Mouse (Mus musculus): ENCODE measurements around the gene Ska3.

Gene Ska3

DNA sequence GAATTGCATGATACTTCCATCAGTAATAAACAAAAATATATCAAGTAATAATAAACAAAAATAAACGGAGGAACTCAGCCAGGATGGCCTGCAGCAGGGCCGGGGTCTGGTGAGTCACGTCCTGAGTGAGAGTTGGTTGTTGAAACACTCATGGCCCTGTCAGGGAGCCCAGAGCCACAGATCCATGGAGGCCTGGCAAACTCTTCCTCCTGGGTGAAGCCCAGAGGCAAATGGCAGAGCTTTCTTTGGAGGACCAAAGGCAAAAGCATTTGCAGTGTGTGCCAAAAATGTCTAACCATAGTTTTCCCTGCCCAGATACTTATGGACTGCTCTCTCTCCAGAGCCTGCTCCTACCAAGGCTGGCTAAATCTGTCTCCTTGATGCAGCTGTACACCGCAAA lies 34.8 kb downstream of the Ska3 start:
- DNase-seq: no peak

- no peak for DNase-seq
These were observed 36.2 kb downstream of the Ska3 start for GRCm38 (mm10) chr14:57789759-57790158.

- no peak for DNase-seq
These were observed 36.7 kb downstream of the Ska3 start for GRCm38 (mm10) chr14:57789311-57789710.

GRCm38 (mm10) chr14:57787406-57787805 lies 38.6 kb downstream of the Ska3 start:
- no peak for DNase-seq

DNA sequence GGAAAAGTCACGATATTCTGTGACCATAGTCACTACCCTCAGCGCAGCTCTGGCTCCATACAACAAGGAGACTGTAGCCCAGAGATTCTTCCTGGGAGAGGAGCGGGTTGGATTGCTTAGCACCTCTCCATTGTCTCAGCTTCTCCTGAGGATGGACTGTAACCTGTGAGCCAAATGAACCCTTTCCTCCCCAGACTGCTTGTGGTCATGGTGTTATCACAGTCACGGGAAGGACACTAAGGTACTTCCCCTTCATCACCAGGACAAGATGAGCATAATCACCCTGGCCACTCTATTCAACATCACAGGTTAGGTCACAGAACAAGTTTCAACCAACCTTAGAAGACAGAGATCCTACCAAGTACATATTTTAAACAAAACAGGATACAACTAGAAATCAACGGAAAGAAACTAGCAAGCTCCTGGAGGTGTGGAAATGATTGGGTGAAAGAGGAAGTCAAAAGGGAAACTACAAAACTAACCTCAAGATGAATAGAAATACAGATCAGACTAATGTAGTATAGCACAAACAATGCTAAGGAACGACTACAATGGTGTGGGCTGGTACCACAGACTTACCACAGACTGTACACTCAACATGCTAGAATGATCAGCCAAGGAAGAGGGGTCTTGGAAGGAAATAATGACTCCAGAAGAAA lies 53.7 kb downstream of the Ska3 start:
- no peak for DNase-seq

GRCm38 (mm10) chr14:57769102-57769501 lies 56.9 kb downstream of the Ska3 start:
- DNase-seq: no peak

- no peak for DNase-seq
These were observed 65.3 kb downstream of the Ska3 start for GRCm38 (mm10) chr14:57760447-57761412.

- no peak for DNase-seq
These were observed 67.7 kb downstream of the Ska3 start, which contains the start of gene Lats2 for GRCm38 (mm10) chr14:57758237-57758636. Gene Lats2 (minus strand): TSS chr14:57758388.
